Mouse (Mus musculus): ENCODE results near the gene Large2. TPM values are rescaled to one million over a fixed set of nuclear protein-coding genes. Genes with fewer than 3 reads are reported as not detected.

Large2 gene
- total RNA-seq, 2 experiments from 2014 or later: 4.7 to 12.0 TPM

- DNase-seq (ENCODE audit: low spot score in 2 of 2): no peak
These were observed 43.3 kb downstream of the Large2 start for GRCm38 (mm10) chr2:92331410-92331809.

- no peak for DNase-seq (ENCODE audit: low spot score in 2 of 2)
These were observed 43.8 kb downstream of the Large2 start for GRCm38 (mm10) chr2:92330840-92331239.

- DNase-seq (ENCODE audit: low spot score in 2 of 2): no peak
These were observed 46.5 kb downstream of the Large2 start for GRCm38 (mm10) chr2:92328206-92328605.

- no peak for DNase-seq (ENCODE audit: low spot score in 2 of 2)
These were observed 47.1 kb downstream of the Large2 start for GRCm38 (mm10) chr2:92327601-92328000.

GRCm38 (mm10) chr2:92326221-92326620, 48.4 kb downstream of the Large2 start:
- DNase-seq (ENCODE audit: low spot score in 2 of 2): no peak

- DNase-seq (ENCODE audit: low spot score in 2 of 2): no peak
These were observed 49.0 kb downstream of the Large2 start for GRCm38 (mm10) chr2:92325676-92326075.

- no peak for DNase-seq (ENCODE audit: low spot score in 2 of 2)
These were observed 52.0 kb downstream of the Large2 start for GRCm38 (mm10) chr2:92322669-92323068.

- DNase-seq (ENCODE audit: low spot score in 2 of 2): no peak
These were observed 57.4 kb downstream of the Large2 start for GRCm38 (mm10) chr2:92317228-92317627.

- no peak for DNase-seq (ENCODE audit: low spot score in 2 of 2)
These were observed 58.0 kb downstream of the Large2 start for GRCm38 (mm10) chr2:92316652-92317051.

Small RNA genes lying within 50 kb of the gene (microRNA-seq; reads per million reads assigned to microRNA genes)
- not detected for gene Mir7000

Other genes with a start within 250 kb of the Large2 start
- 100 to 1,000 TPM; 133 to 150 TPM for gene Pex16, start 193 bp downstream of the Large2 start, total RNA-seq (2021)
- 10 to 100 TPM; 13.8 to 13.9 TPM for gene 1700029I15Rik, start 7.7 kb upstream of the Large2 start, total RNA-seq (2021)
- gene Mapk8ip1, start 26.4 kb upstream of the Large2 start, total RNA-seq (2021): 10 to 100 TPM; 48.9 to 52.3 TPM
- 10 to 100 TPM; 58.6 to 65.8 TPM for gene Cry2, start 59.2 kb upstream of the Large2 start, total RNA-seq (2021)
- gene Slc35c1, start 85.7 kb upstream of the Large2 start, total RNA-seq (2021): 10 to 100 TPM; 22.7 to 23.7 TPM
- gene Chst1, start 224.8 kb upstream of the Large2 start, total RNA-seq (2021): 10 to 100 TPM; 11.2 to 12.4 TPM

Data from adrenal gland, postnatal 4 days (tissue).